Mouse (Mus musculus) CH12.LX (cell line): ENCODE measurements around the gene Ramp3. TPM values are rescaled to one million over a fixed set of nuclear protein-coding genes. Genes with fewer than 3 reads are reported as not detected.

Source experiments
- DNase-seq: peaks from one replicate; pipeline ENCODE4 v3.0.0-alpha.2; 2013; ENCODE audit errors: extremely low read depth
- H3K27ac ChIP-seq: 2 replicates; pipeline ENCODE4 v1.5.1; 2012; ENCODE audit warnings: low read depth, mild to moderate bottlenecking, control low read depth, moderate library complexity; ENCODE audit not compliant: insufficient read depth
- H3K27me3 ChIP-seq: replicated peaks from 2 replicates; pipeline ENCODE3; 2012; ENCODE audit warnings: inconsistent platforms
- H3K36me3 ChIP-seq, 2 experiments: replicated peaks in 1 of 2; 2 replicates each; pipeline versions ENCODE3 to v1.6.1; 2012; ENCODE audit warnings: inconsistent platforms in 1 of 2, low read length in 1 of 2, mild to moderate bottlenecking in 1 of 2, mixed read lengths in 1 of 2, moderate library complexity in 1 of 2; ENCODE audit not compliant: control insufficient read depth in 1 of 2, insufficient read depth in 1 of 2
- H3K4me1 ChIP-seq, 2 experiments: 2 replicates each; pipeline ENCODE4 v1.6.1; 2012; ENCODE audit warnings: inconsistent platforms in 1 of 2, moderate library complexity in 1 of 2; ENCODE audit not compliant: insufficient read depth in 2 of 2, control insufficient read depth in 1 of 2
- H3K4me2 ChIP-seq: 2 replicates; pipeline ENCODE4 v1.6.1; 2012; ENCODE audit warnings: low read depth, mild to moderate bottlenecking, control low read depth; ENCODE audit not compliant: poor library complexity, insufficient read depth, severe bottlenecking
- H3K4me3 ChIP-seq, 3 experiments: fragments of 150-350 bp in 1 of 3; sonication (generic) in 1 of 3; replicated peaks in 1 of 3; 2 replicates each; pipeline versions ENCODE3 to v1.5.1; 2011 to 2012; ENCODE audit warnings: low read depth in 2 of 3, low read length in 2 of 3, mild to moderate bottlenecking in 2 of 3, moderate library complexity in 2 of 3, control low read depth in 1 of 3, improper control_type of control experiment in 1 of 3, inconsistent platforms in 1 of 3, mixed read lengths in 1 of 3; ENCODE audit not compliant: poor library complexity in 1 of 3
- H3K79me2 ChIP-seq: replicated peaks from 2 replicates; pipeline ENCODE4 v1.6.1; 2012; ENCODE audit warnings: mild to moderate bottlenecking, moderate library complexity; ENCODE audit not compliant: control insufficient read depth, poor library complexity, insufficient read depth, severe bottlenecking; ENCODE audit errors: extremely low read depth
- H3K9ac ChIP-seq: 2 replicates; pipeline ENCODE4 v1.6.1; 2012; ENCODE audit warnings: low read depth, mild to moderate bottlenecking, control low read depth, moderate library complexity; ENCODE audit not compliant: insufficient read depth
- H3K9me3 ChIP-seq: replicated peaks from 2 replicates; pipeline ENCODE3; 2012; ENCODE audit warnings: low read length, inconsistent platforms, mixed read lengths
- BHLHE40 ChIP-seq: IDR thresholded peaks from 2 replicates; pipeline ENCODE4 v1.6.1; 2011; ENCODE audit warnings: mild to moderate bottlenecking, low read depth, low read length, improper control_type of control experiment
- CHD1 ChIP-seq: IDR thresholded peaks from 2 replicates; pipeline ENCODE4 v1.6.1; 2012; ENCODE audit warnings: low read depth, low read length, improper control_type of control experiment, inconsistent platforms
- CHD2 ChIP-seq: IDR thresholded peaks from 2 replicates; pipeline ENCODE4 v1.6.1; 2011; ENCODE audit warnings: low read length, improper control_type of control experiment
- E2F4 ChIP-seq: IDR thresholded peaks from 2 replicates; pipeline ENCODE4 v1.6.1; 2011; ENCODE audit warnings: low read depth, low read length, improper control_type of control experiment; ENCODE audit not compliant: insufficient replicate concordance
- ELF1 ChIP-seq: IDR thresholded peaks from 2 replicates; pipeline ENCODE4 v1.6.1; 2014; ENCODE audit warnings: low read depth, mild to moderate bottlenecking, inconsistent platforms, low read length, improper control_type of control experiment
- EP300 ChIP-seq: IDR thresholded peaks from 2 replicates; pipeline ENCODE4 v1.6.1; 2011; ENCODE audit warnings: low read length, improper control_type of control experiment
- ETS1 ChIP-seq: conservative IDR thresholded peaks from 2 replicates; pipeline ENCODE4 v1.6.1; 2012; ENCODE audit warnings: low read depth, mild to moderate bottlenecking, inconsistent platforms, low read length, improper control_type of control experiment, moderate library complexity
- GABPA ChIP-seq: IDR thresholded peaks from 2 replicates; pipeline ENCODE4 v1.6.1; 2012; ENCODE audit warnings: low read depth, low read length, improper control_type of control experiment, inconsistent platforms; ENCODE audit not compliant: insufficient replicate concordance
- IRF4 ChIP-seq: IDR thresholded peaks from 2 replicates; pipeline ENCODE4 v1.6.1; 2014; ENCODE audit warnings: low read depth, mild to moderate bottlenecking, inconsistent platforms, low read length, improper control_type of control experiment
- JUN ChIP-seq: IDR thresholded peaks from 2 replicates; pipeline ENCODE4 v1.6.1; 2011; ENCODE audit warnings: low read depth, mild to moderate bottlenecking, low read length, improper control_type of control experiment, moderate library complexity; ENCODE audit not compliant: insufficient read depth
- JUND ChIP-seq: conservative IDR thresholded peaks from 2 replicates; pipeline ENCODE4 v1.6.1; 2011; ENCODE audit warnings: low read depth, low read length, improper control_type of control experiment
- KAT2A ChIP-seq: IDR thresholded peaks from 2 replicates; pipeline ENCODE4 v1.6.1; 2012; ENCODE audit warnings: low read length, improper control_type of control experiment, inconsistent platforms; ENCODE audit not compliant: insufficient replicate concordance
- MAFK ChIP-seq: IDR thresholded peaks from 2 replicates; pipeline ENCODE4 v1.6.1; 2011; ENCODE audit warnings: low read length, improper control_type of control experiment; ENCODE audit not compliant: insufficient replicate concordance
- MAZ ChIP-seq: IDR thresholded peaks from 2 replicates; pipeline ENCODE4 v1.6.1; 2012; ENCODE audit warnings: low read depth, mild to moderate bottlenecking, inconsistent platforms, low read length, improper control_type of control experiment, moderate library complexity
- MEF2A ChIP-seq: IDR thresholded peaks from 2 replicates; pipeline ENCODE4 v1.6.1; 2014; ENCODE audit warnings: low read depth, mild to moderate bottlenecking, inconsistent platforms, low read length, improper control_type of control experiment, borderline replicate concordance
- MXI1 ChIP-seq: IDR thresholded peaks from 2 replicates; pipeline ENCODE4 v1.6.1; 2011; ENCODE audit warnings: mild to moderate bottlenecking, low read depth, low read length, improper control_type of control experiment
- NRF1 ChIP-seq: IDR thresholded peaks from 2 replicates; pipeline ENCODE4 v1.6.1; 2014; ENCODE audit warnings: low read depth, mild to moderate bottlenecking, inconsistent platforms, low read length, improper control_type of control experiment, moderate library complexity
- PAX5 ChIP-seq: IDR thresholded peaks from 2 replicates; pipeline ENCODE4 v1.6.1; 2012; ENCODE audit warnings: low read length, inconsistent platforms, mixed read lengths
- POLR2A ChIP-seq: IDR thresholded peaks from 2 replicates; pipeline ENCODE4 v1.6.1; 2011; ENCODE audit warnings: low read depth, mild to moderate bottlenecking, improper control_type of control experiment, low read length
- POLR2AphosphoS2 ChIP-seq: IDR thresholded peaks from 2 replicates; pipeline ENCODE4 v1.6.1; 2011; ENCODE audit warnings: low read depth, low read length, improper control_type of control experiment
- RAD21 ChIP-seq: IDR thresholded peaks from 2 replicates; pipeline ENCODE4 v1.6.1; 2011; ENCODE audit warnings: low read depth, mild to moderate bottlenecking, low read length, improper control_type of control experiment, moderate library complexity
- RCOR1 ChIP-seq: conservative IDR thresholded peaks from 2 replicates; pipeline ENCODE4 v1.6.1; 2012; ENCODE audit warnings: low read depth, mild to moderate bottlenecking, inconsistent platforms, low read length, improper control_type of control experiment
- SIN3A ChIP-seq: IDR thresholded peaks from 2 replicates; pipeline ENCODE4 v1.6.1; 2012; ENCODE audit warnings: low read length, improper control_type of control experiment, inconsistent platforms
- TCF12 ChIP-seq: IDR thresholded peaks from 2 replicates; pipeline ENCODE4 v1.6.1; 2014; ENCODE audit warnings: low read depth, mild to moderate bottlenecking, inconsistent platforms, low read length, improper control_type of control experiment
- USF2 ChIP-seq: conservative IDR thresholded peaks from 2 replicates; pipeline ENCODE4 v1.6.1; 2011; ENCODE audit warnings: low read depth, low read length, improper control_type of control experiment
- ZC3H11A ChIP-seq: IDR thresholded peaks from 2 replicates; pipeline ENCODE4 v1.6.1; 2012; ENCODE audit warnings: low read depth, mild to moderate bottlenecking, inconsistent platforms, low read length, improper control_type of control experiment
- ZKSCAN1 ChIP-seq: IDR thresholded peaks from 2 replicates; pipeline ENCODE4 v1.6.1; 2012; ENCODE audit warnings: low read depth, inconsistent platforms, low read length, improper control_type of control experiment, borderline replicate concordance
- dilution Hi-C: fragments of 300-500 bp; cut with MboI; formaldehyde crosslinking; loops from 2 replicates; pipeline ENCODE4 v1.14.3; 2020; ENCODE audit warnings: low sequenced_read_pairs; ENCODE audit not compliant: extremely low pct_unique_long_range_greater_than_20kb, extremely low pct_ligation_motif_present
- in situ Hi-C: fragments of 300-500 bp; cut with MboI; formaldehyde crosslinking; loops from 3 replicates; pipeline ENCODE4 v1.14.3; 2019; ENCODE audit warnings: low sequenced_read_pairs, low pct_ligation_motif_present, low pct_unique_long_range_greater_than_20kb, mixed read lengths
- polyA plus RNA-seq: library from polyadenylated mRNA; unstranded; fragments of >175 nt; gene quantifications from 2 replicates; pipeline ENCODE4 v1.2.1, GENCODE M21; 2012; ENCODE audit warnings: low read depth; ENCODE audit not compliant: insufficient read length
- total RNA-seq, 2 experiments: library from RNA; depleted of rRNA; stranded (reverse); fragments of 300-350 nt in 1 of 2; fragments of >200 nt in 1 of 2; gene quantifications; 2 replicates each; pipeline ENCODE4 v1.2.3; 2012 to 2014

The Ramp3 gene
- total and polyA plus RNA-seq, 3 experiments, result 0.21 TPM; not detected in 2

GRCm38 (mm10) chr11:6625478-6626387 lies 32.6 kb upstream of the Ramp3 start, which contains the start of gene Tbrg4 (continued):
- TF ChIP-seq JUN (0 out of 2 replicates have a peak, but pooled peaks have one; percentile 11), EP300 (no peak), JUND (no peak), ZC3H11A (no peak), POLR2A (peak; percentile 95), ETS1 (no peak; the same call in none of the 2 replicates), SIN3A (peak; percentile 97), IRF4 (peak; percentile 72; the same call in 1 of the 2 replicates), USF2 (no peak), NRF1 (peak; percentile 88), MAZ (peak; percentile 65; the same call in 1 of the 2 replicates)

- dilution Hi-C loops, result no loop called here
- H3K9ac ChIP-seq, result peak overlapping the region; percentile 83
- H3K9me3 ChIP-seq, result peaks cover 3% of the 10 kb centered on the region
- H3K27ac ChIP-seq, result peak overlapping the region; percentile 69
- peaks cover 23 to 35% of the 10 kb centered on the region in 2 experiments for H3K36me3 ChIP-seq
- peaks cover 43% of the 10 kb centered on the region for H3K79me2 ChIP-seq
- H3K4me3 ChIP-seq, result peak overlapping the region; percentile 60 to 86 (median 81)
- peaks cover 15 to 41% of the 10 kb centered on the region in 2 experiments for H3K4me1 ChIP-seq
- TF ChIP-seq JUN, result no peak
- TF ChIP-seq CHD2, result 0 out of 2 replicates have a peak, but pooled peaks have one; percentile 0
- TF ChIP-seq CHD1, result peak; percentile 87; the same call in 1 of the 2 replicates
- TF ChIP-seq, all 38 proteins: peak for 2
- in situ Hi-C loops, result no loop called here
- no peak for DNase-seq
- Histone ChIP-seq H3K27me3 (no peaks in the 10 kb centered on the region), H3K4me2 (peak overlapping the region; percentile 86)
Observed at GRCm38 (mm10) chr11:6626388-6626772, 31.9 kb upstream of the Ramp3 start.

- Histone ChIP-seq H3K36me3 (peaks cover 13 to 22% of the 10 kb centered on the region in 2 experiments), H3K4me2 (peak overlapping the region; percentile 16; the same call in 1 of the 2 replicates), H3K27me3 (no peaks in the 10 kb centered on the region), H3K9me3 (peaks cover 7% of the 10 kb centered on the region), H3K79me2 (peaks cover 36% of the 10 kb centered on the region), H3K4me3 (peak overlapping the region in 1 of 3 experiments; percentile 60), H3K4me1 (peaks cover 15 to 33% of the 10 kb centered on the region in 2 experiments), H3K9ac (peak overlapping the region; percentile 27), H3K27ac (peak overlapping the region; percentile 25; the same call in 1 of the 2 replicates)
- in situ Hi-C loops (no loop called here), dilution Hi-C loops (no loop called here)
- TF ChIP-seq TCF12 (no peak), MXI1 (no peak), RAD21 (no peak), ZC3H11A (no peak), USF2 (no peak), GABPA (no peak), MAZ (no peak), POLR2A (no peak), ZKSCAN1 (no peak), POLR2AphosphoS2 (no peak), PAX5 (no peak), JUND (no peak), E2F4 (no peak), MEF2A (no peak), ETS1 (no peak), BHLHE40 (no peak), RCOR1 (no peak), KAT2A (no peak), MAFK (no peak), ELF1 (no peak)
- DNase-seq, result peak; percentile 78
Observed at GRCm38 (mm10) chr11:6627731-6628130, 30.6 kb upstream of the Ramp3 start.
